Mouse (Mus musculus): ENCODE measurements around the gene 2410137M14Rik. TPM values are rescaled to one million over a fixed set of nuclear protein-coding genes. Genes with fewer than 3 reads are reported as not detected.

2410137M14Rik gene
- polyA plus RNA-seq, 1 experiment: not detected

- H3K27ac ChIP-seq (ENCODE audit: insufficient read depth, low read length): no peak overlapping the region
- H3K4me1 ChIP-seq (ENCODE audit: control insufficient read depth, insufficient read depth, low read length): 0 out of 2 replicates have a peak, but pooled peaks cover 4% of the 10 kb centered on the region
- TF ChIP-seq POLR2A (IDR thresholded peaks at IDR 0.05; ENCODE audit: low read depth, low read length) (no peak), CTCF (IDR thresholded peaks at IDR 0.05; ENCODE audit: borderline replicate concordance, insufficient read depth, low read length) (no peak)
- peak overlapping the region; percentile 9; the same call in 1 of the 2 replicates for H3K4me3 ChIP-seq (ENCODE audit: insufficient read depth, low read length)
These were observed 38.6 kb downstream of the 2410137M14Rik start for GRCm38 (mm10) chr17:36942391-36942790.

GRCm38 (mm10) chr17:36938056-36938455 is 43.0 kb downstream of the 2410137M14Rik start:
- TF ChIP-seq POLR2A (IDR thresholded peaks at IDR 0.05; ENCODE audit: low read depth, low read length) (no peak), CTCF (IDR thresholded peaks at IDR 0.05; ENCODE audit: borderline replicate concordance, insufficient read depth, low read length) (no peak)
- no peak overlapping the region for H3K27ac ChIP-seq (ENCODE audit: insufficient read depth, low read length)
- H3K4me1 ChIP-seq (ENCODE audit: control insufficient read depth, insufficient read depth, low read length): 0 out of 2 replicates have a peak, but pooled peaks cover 4% of the 10 kb centered on the region
- no peak overlapping the region for H3K4me3 ChIP-seq (ENCODE audit: insufficient read depth, low read length)

GRCm38 (mm10) chr17:36931806-36932205 is 49.2 kb downstream of the 2410137M14Rik start:
- Histone ChIP-seq H3K4me3 (ENCODE audit: insufficient read depth, low read length) (no peak overlapping the region), H3K27ac (ENCODE audit: insufficient read depth, low read length) (peak overlapping the region; percentile 63), H3K4me1 (ENCODE audit: control insufficient read depth, insufficient read depth, low read length) (peaks cover 12% of the 10 kb centered on the region)
- TF ChIP-seq CTCF (IDR thresholded peaks at IDR 0.05; ENCODE audit: borderline replicate concordance, insufficient read depth, low read length) (no peak), POLR2A (IDR thresholded peaks at IDR 0.05; ENCODE audit: low read depth, low read length) (no peak)

GRCm38 (mm10) chr17:36931130-36931529 is 49.9 kb downstream of the 2410137M14Rik start:
- Histone ChIP-seq H3K27ac (ENCODE audit: insufficient read depth, low read length) (peak overlapping the region; percentile 11; the same call in 1 of the 2 replicates), H3K4me1 (ENCODE audit: control insufficient read depth, insufficient read depth, low read length) (peaks cover 12% of the 10 kb centered on the region), H3K4me3 (ENCODE audit: insufficient read depth, low read length) (no peak overlapping the region)
- TF ChIP-seq CTCF (IDR thresholded peaks at IDR 0.05; ENCODE audit: borderline replicate concordance, insufficient read depth, low read length) (no peak), POLR2A (IDR thresholded peaks at IDR 0.05; ENCODE audit: low read depth, low read length) (no peak)

- no peak for TF ChIP-seq CTCF (IDR thresholded peaks at IDR 0.05; ENCODE audit: borderline replicate concordance, insufficient read depth, low read length)
- TF ChIP-seq POLR2A (IDR thresholded peaks at IDR 0.05; ENCODE audit: low read depth, low read length): no peak
- no peak overlapping the region for H3K27ac ChIP-seq (ENCODE audit: insufficient read depth, low read length)
- no peak overlapping the region for H3K4me3 ChIP-seq (ENCODE audit: insufficient read depth, low read length)
- peaks cover 12% of the 10 kb centered on the region for H3K4me1 ChIP-seq (ENCODE audit: control insufficient read depth, insufficient read depth, low read length)
These were observed 50.8 kb downstream of the 2410137M14Rik start for GRCm38 (mm10) chr17:36930233-36930632.

- no peak overlapping the region for H3K4me3 ChIP-seq (ENCODE audit: insufficient read depth, low read length)
- TF ChIP-seq POLR2A (IDR thresholded peaks at IDR 0.05; ENCODE audit: low read depth, low read length): no peak
- no peak for TF ChIP-seq CTCF (IDR thresholded peaks at IDR 0.05; ENCODE audit: borderline replicate concordance, insufficient read depth, low read length)
- no peak overlapping the region for H3K27ac ChIP-seq (ENCODE audit: insufficient read depth, low read length)
- peaks cover 12% of the 10 kb centered on the region for H3K4me1 ChIP-seq (ENCODE audit: control insufficient read depth, insufficient read depth, low read length)
These were observed 51.7 kb downstream of the 2410137M14Rik start for GRCm38 (mm10) chr17:36929236-36929932.

Other genes starting within 250 kb of the 2410137M14Rik start
- not detected in 2 replicates for gene H2-M10.5, start 208.3 kb downstream of the 2410137M14Rik start, polyA plus RNA-seq (2011; ENCODE audit: insufficient read length, low read depth, missing spikeins)
- not detected in 2 replicates for gene H2-M10.6, start 169.1 kb downstream of the 2410137M14Rik start, polyA plus RNA-seq (2011; ENCODE audit: insufficient read length, low read depth, missing spikeins)
- 46.6 and 49.5 TPM in 2 replicates for gene Trim26, start 144.1 kb downstream of the 2410137M14Rik start, polyA plus RNA-seq (2011; ENCODE audit: insufficient read length, low read depth, missing spikeins)
- not detected in 2 replicates for gene Trim15, start 114.0 kb downstream of the 2410137M14Rik start, polyA plus RNA-seq (2011; ENCODE audit: insufficient read length, low read depth, missing spikeins)
- gene Trim10, start 111.7 kb downstream of the 2410137M14Rik start, polyA plus RNA-seq (2011; ENCODE audit: insufficient read length, low read depth, missing spikeins): not detected in 2 replicates
- gene Trim40, start 91.1 kb downstream of the 2410137M14Rik start, polyA plus RNA-seq (2011; ENCODE audit: insufficient read length, low read depth, missing spikeins): not detected in 2 replicates
- not detected in 2 replicates for gene Trim31, start 83.1 kb downstream of the 2410137M14Rik start, polyA plus RNA-seq (2011; ENCODE audit: insufficient read length, low read depth, missing spikeins)
- gene Rnf39, start 38.3 kb downstream of the 2410137M14Rik start, polyA plus RNA-seq (2011; ENCODE audit: insufficient read length, low read depth, missing spikeins): 0.44 and 0.92 TPM in 2 replicates
- 60.4 and 65.2 TPM in 2 replicates for gene Ppp1r11, start 29.5 kb downstream of the 2410137M14Rik start, polyA plus RNA-seq (2011; ENCODE audit: insufficient read length, low read depth, missing spikeins)
- 37.8 and 55.0 TPM in 2 replicates for gene Znrd1, start 22.7 kb downstream of the 2410137M14Rik start, polyA plus RNA-seq (2011; ENCODE audit: insufficient read length, low read depth, missing spikeins)
- 9.0 and 11.6 TPM in 2 replicates for gene Znrd1as, start 22.6 kb downstream of the 2410137M14Rik start, polyA plus RNA-seq (2011; ENCODE audit: insufficient read length, low read depth, missing spikeins)
- 0.51 and 1.1 TPM in 2 replicates for gene H2-M5, start 8.3 kb upstream of the 2410137M14Rik start, polyA plus RNA-seq (2011; ENCODE audit: insufficient read length, low read depth, missing spikeins)
- 67.2 and 80.0 TPM in 2 replicates for gene Zfp57, start 19.9 kb upstream of the 2410137M14Rik start, polyA plus RNA-seq (2011; ENCODE audit: insufficient read length, low read depth, missing spikeins)
- not detected in 2 replicates for gene Mog, start 42.2 kb upstream of the 2410137M14Rik start, polyA plus RNA-seq (2011; ENCODE audit: insufficient read length, low read depth, missing spikeins)
- gene Gabbr1, start 64.7 kb upstream of the 2410137M14Rik start, polyA plus RNA-seq (2011; ENCODE audit: insufficient read length, low read depth, missing spikeins): 49.1 and 56.8 TPM in 2 replicates
- gene Olfr90, start 107.3 kb upstream of the 2410137M14Rik start, polyA plus RNA-seq (2011; ENCODE audit: insufficient read length, low read depth, missing spikeins): not detected in 2 replicates
- gene Olfr91, start 117.0 kb upstream of the 2410137M14Rik start, polyA plus RNA-seq (2011; ENCODE audit: insufficient read length, low read depth, missing spikeins): not detected in 2 replicates
- not detected in 2 replicates for gene Olfr92, start 138.9 kb upstream of the 2410137M14Rik start, polyA plus RNA-seq (2011; ENCODE audit: insufficient read length, low read depth, missing spikeins)
- not detected in 2 replicates for gene Olfr93, start 180.3 kb upstream of the 2410137M14Rik start, polyA plus RNA-seq (2011; ENCODE audit: insufficient read length, low read depth, missing spikeins)
- not detected in 2 replicates for gene Ubd, start 212.7 kb upstream of the 2410137M14Rik start, polyA plus RNA-seq (2011; ENCODE audit: insufficient read length, low read depth, missing spikeins)
- gene Olfr94, start 219.8 kb upstream of the 2410137M14Rik start, polyA plus RNA-seq (2011; ENCODE audit: insufficient read length, low read depth, missing spikeins): not detected in 2 replicates
- gene Olfr95, start 231.9 kb upstream of the 2410137M14Rik start, polyA plus RNA-seq (2011; ENCODE audit: insufficient read length, low read depth, missing spikeins): not detected in 2 replicates
- gene Olfr96, start 238.9 kb upstream of the 2410137M14Rik start, polyA plus RNA-seq (2011; ENCODE audit: insufficient read length, low read depth, missing spikeins): not detected in 2 replicates